Mouse (Mus musculus): ENCODE measurements at regions not wholly inside any gene's neighbourhood (a gene's known extent, or its start where the extent isn't known, plus 50 kb on each side); places are given as distances from the start of the nearest gene placed in this dataset.

- TF ChIP-seq CTCF (IDR thresholded peaks at IDR 0.05; ENCODE audit: low read depth, low read length) (no peak), TAL1 (conservative IDR thresholded peaks at IDR 0.05; ENCODE audit: low read depth, low read length) (no peak), GATA1 (IDR thresholded peaks at IDR 0.05; ENCODE audit: borderline replicate concordance, low read length) (no peak), GATA2 (IDR thresholded peaks at IDR 0.05; ENCODE audit: borderline replicate concordance, low read depth, low read length) (no peak), POLR2AphosphoS5 (IDR thresholded peaks at IDR 0.05; ENCODE audit: insufficient replicate concordance, low read depth, low read length) (no peak)
Measured at GRCm38 (mm10) chr12:77798516-77798915, 395.5 kb upstream of the Gm6657 start.
